Mouse (Mus musculus): Measurements from ENCODE around the gene Cpsf4l.

- TF ChIP-seq E2F4 (IDR thresholded peaks at IDR 0.05; ENCODE audit: insufficient replicate concordance, low read depth, low read length), result no peak
- TF ChIP-seq CTCF (conservative IDR thresholded peaks at IDR 0.05 in 1 of 2, IDR thresholded peaks at IDR 0.05 in 1 of 2; ENCODE audit: low read depth in 2 of 2, low read length in 2 of 2), result no peak
- TF ChIP-seq ZC3H11A (IDR thresholded peaks at IDR 0.05; ENCODE audit: low read depth, low read length), result no peak
- no peak for TF ChIP-seq CHD2 (IDR thresholded peaks at IDR 0.05; ENCODE audit: low read length)
- no peak for TF ChIP-seq TBP (conservative IDR thresholded peaks at IDR 0.05; ENCODE audit: low read depth, low read length)
- TF ChIP-seq NELFE (IDR thresholded peaks at IDR 0.05; ENCODE audit: low read depth, low read length), result no peak
- no peak for TF ChIP-seq POLR2A (IDR thresholded peaks at IDR 0.05; ENCODE audit: low read depth, low read length)
- no peak for TF ChIP-seq USF2 (conservative IDR thresholded peaks at IDR 0.05; ENCODE audit: low read depth, low read length)
- TF ChIP-seq HCFC1 (IDR thresholded peaks at IDR 0.05; ENCODE audit: low read depth, low read length), result no peak
- no peak for TF ChIP-seq POLR2AphosphoS2 (IDR thresholded peaks at IDR 0.05; ENCODE audit: low read depth, low read length)
- no peak for TF ChIP-seq MXI1 (IDR thresholded peaks at IDR 0.05; ENCODE audit: low read depth, low read length)
- no peak for TF ChIP-seq JUND (conservative IDR thresholded peaks at IDR 0.05; ENCODE audit: low read depth, low read length)
Measured at GRCm38 (mm10) chr11:113737553-113737854, 27.7 kb upstream of the Cpsf4l start.

Data from CH12.LX (cell line).